Mouse (Mus musculus) heart, embryonic 12.5 days (tissue): ENCODE results near the gene 4933421I07Rik. TPM values are rescaled to one million over a fixed set of nuclear protein-coding genes. Genes with fewer than 3 reads are reported as not detected.

Experiments used
- ATAC-seq: fragments of 200-750 bp; cut with Nextera tagmentation; 2 replicates; pipeline ENCODE4 v1.8.0; 2017; ENCODE audit warnings: moderate TSS enrichment, moderate library complexity; ENCODE audit not compliant: insufficient number of reproducible peaks, low FRiP score
- H3K27ac ChIP-seq: fragments of 300-500 bp; sonication (generic); 2 replicates; pipeline ENCODE4 v1.5.1; 2016; ENCODE audit warnings: mild to moderate bottlenecking, moderate library complexity; ENCODE audit not compliant: poor library complexity, severe bottlenecking
- H3K27me3 ChIP-seq: fragments of 300-500 bp; sonication (generic); replicated peaks from 2 replicates; pipeline ENCODE4 v1.6.1; 2016; ENCODE audit warnings: mild to moderate bottlenecking, moderate library complexity
- H3K36me3 ChIP-seq: fragments of 300-500 bp; sonication (generic); 2 replicates; pipeline ENCODE4 v1.6.1; 2016; ENCODE audit warnings: mild to moderate bottlenecking, moderate library complexity
- H3K4me1 ChIP-seq: fragments of 300-500 bp; sonication (generic); replicated peaks from 2 replicates; pipeline ENCODE4 v1.6.1; 2016; ENCODE audit warnings: mild to moderate bottlenecking
- H3K4me2 ChIP-seq: fragments of 300-500 bp; sonication (generic); 2 replicates; pipeline ENCODE4 v1.6.1; 2016; ENCODE audit warnings: mild to moderate bottlenecking, moderate library complexity
- H3K4me3 ChIP-seq: fragments of 300-500 bp; sonication (generic); 2 replicates; pipeline ENCODE4 v1.5.1; 2016; ENCODE audit warnings: mild to moderate bottlenecking
- H3K9ac ChIP-seq: fragments of 300-500 bp; sonication (generic); 2 replicates; pipeline ENCODE4 v1.6.1; 2016; ENCODE audit warnings: mild to moderate bottlenecking, moderate library complexity
- H3K9me3 ChIP-seq: fragments of 300-500 bp; sonication (generic); replicated peaks from 2 replicates; pipeline ENCODE4 v1.6.1; 2016; ENCODE audit warnings: mild to moderate bottlenecking, moderate library complexity
- WGBS: fragments of 180-500 bp; shearing (Covaris S2); methylation state at CpG from one replicate; pipeline ENCODE4 v1.1.7; 2016; 5-methylcytosine and 5-hydroxymethylcytosine counted together
- polyA plus RNA-seq: library from polyadenylated mRNA; unstranded; fragments of >200 nt; fragmentation: Nextera tagmentation; extraction: Ambion mirVana; gene quantifications from 2 replicates; pipeline ENCODE4 v1.2.1, GENCODE M21; 2016

The 4933421I07Rik gene
- not detected in 2 replicates for polyA plus RNA-seq

- no peak within 1 kb of the TSS for H3K9ac ChIP-seq
- WGBS = 64% methylated on average over 5 of the region's 5 CpGs
- no peak for ATAC-seq
- H3K9me3 ChIP-seq = peaks cover 61% of the 10 kb centered on the region
- no peak within 1 kb of the TSS for H3K4me3 ChIP-seq
- H3K27ac ChIP-seq = no peak within 1 kb of the TSS
- no peak within 1 kb of the TSS for H3K4me2 ChIP-seq
- H3K36me3 ChIP-seq = no peaks in the 10 kb centered on the region
- no peaks in the 10 kb centered on the region for H3K27me3 ChIP-seq
- no peaks in the 10 kb centered on the region for H3K4me1 ChIP-seq
Measured at GRCm38 (mm10) chr7:42447850-42448249, at the start of gene 4933421I07Rik. Gene 4933421I07Rik, minus strand, starts transcription at chr7:42448120.

GRCm38 (mm10) chr7:42497356-42497755 lies 49.4 kb upstream of the 4933421I07Rik start:
- ATAC-seq = no peak
- H3K27ac ChIP-seq = no peak overlapping the region
- no peaks in the 10 kb centered on the region for H3K27me3 ChIP-seq
- no peaks in the 10 kb centered on the region for H3K4me1 ChIP-seq
- no peak overlapping the region for H3K4me2 ChIP-seq
- H3K4me3 ChIP-seq = no peak overlapping the region
- H3K9me3 ChIP-seq = 0 out of 2 replicates have a peak, but pooled peaks cover 5% of the 10 kb centered on the region
- H3K36me3 ChIP-seq = peaks cover 19% of the 10 kb centered on the region
- 88% methylated on average over 9 of the region's 9 CpGs for WGBS
- H3K9ac ChIP-seq = no peak overlapping the region

GRCm38 (mm10) chr7:42496202-42496601 lies 48.3 kb upstream of the 4933421I07Rik start:
- WGBS = 78% methylated on average over 1 of the region's 1 CpGs
- Histone ChIP-seq H3K36me3 (peaks cover 16% of the 10 kb centered on the region), H3K4me1 (no peaks in the 10 kb centered on the region), H3K9ac (no peak overlapping the region), H3K27ac (no peak overlapping the region), H3K4me2 (no peak overlapping the region), H3K27me3 (no peaks in the 10 kb centered on the region), H3K9me3 (0 out of 2 replicates have a peak, but pooled peaks cover 5% of the 10 kb centered on the region), H3K4me3 (no peak overlapping the region)
- ATAC-seq = no peak

DNA sequence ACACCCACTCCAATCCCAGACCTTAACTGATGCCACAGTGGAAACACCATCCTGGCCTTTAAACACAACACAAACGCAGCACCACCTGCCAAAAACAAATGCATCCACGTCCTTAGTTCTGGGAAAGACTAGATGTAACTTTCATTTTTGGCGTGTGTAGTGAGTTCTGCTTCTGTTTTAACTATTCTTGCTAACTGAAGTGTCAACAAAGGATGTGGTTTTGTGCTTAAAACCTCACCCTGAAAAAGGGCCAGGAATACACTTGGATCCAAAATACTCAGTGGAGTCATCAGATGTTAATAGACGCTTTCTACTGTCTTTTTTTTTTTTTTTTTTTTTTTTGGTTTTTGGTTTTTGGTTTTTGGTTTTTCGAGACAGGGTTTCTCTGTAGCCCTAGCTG lies 42.9 kb upstream of the 4933421I07Rik start:
- H3K27ac ChIP-seq = no peak overlapping the region
- no peaks in the 10 kb centered on the region for H3K27me3 ChIP-seq
- 86% methylated on average over 5 of the region's 5 CpGs for WGBS
- H3K9me3 ChIP-seq = 0 out of 2 replicates have a peak, but pooled peaks cover 5% of the 10 kb centered on the region
- no peaks in the 10 kb centered on the region for H3K4me1 ChIP-seq
- H3K4me2 ChIP-seq = no peak overlapping the region
- peaks cover 27% of the 10 kb centered on the region for H3K36me3 ChIP-seq
- no peak overlapping the region for H3K9ac ChIP-seq
- ATAC-seq = no peak
- no peak overlapping the region for H3K4me3 ChIP-seq

- no peaks in the 10 kb centered on the region for H3K4me1 ChIP-seq
- H3K27ac ChIP-seq = no peak overlapping the region
- H3K4me2 ChIP-seq = no peak overlapping the region
- no peak overlapping the region for H3K9ac ChIP-seq
- no peak for ATAC-seq
- no peak overlapping the region for H3K4me3 ChIP-seq
- 90% methylated on average over 4 of the region's 4 CpGs for WGBS
- no peaks in the 10 kb centered on the region for H3K27me3 ChIP-seq
- 0 out of 2 replicates have a peak, but pooled peaks cover 5% of the 10 kb centered on the region for H3K9me3 ChIP-seq
- H3K36me3 ChIP-seq = peaks cover 31% of the 10 kb centered on the region
Measured at GRCm38 (mm10) chr7:42490358-42490757, 42.4 kb upstream of the 4933421I07Rik start.

- no peak for ATAC-seq
- no peaks in the 10 kb centered on the region for H3K4me1 ChIP-seq
- H3K4me3 ChIP-seq = no peak overlapping the region
- no peak overlapping the region for H3K27ac ChIP-seq
- H3K36me3 ChIP-seq = no peaks in the 10 kb centered on the region
- H3K4me2 ChIP-seq = no peak overlapping the region
- no peaks in the 10 kb centered on the region for H3K27me3 ChIP-seq
- 62% methylated on average over 4 of the region's 4 CpGs for WGBS
- no peak overlapping the region for H3K9ac ChIP-seq
- peaks cover 39% of the 10 kb centered on the region for H3K9me3 ChIP-seq
Measured at GRCm38 (mm10) chr7:42454640-42455039, 6.7 kb upstream of the 4933421I07Rik start.

DNA sequence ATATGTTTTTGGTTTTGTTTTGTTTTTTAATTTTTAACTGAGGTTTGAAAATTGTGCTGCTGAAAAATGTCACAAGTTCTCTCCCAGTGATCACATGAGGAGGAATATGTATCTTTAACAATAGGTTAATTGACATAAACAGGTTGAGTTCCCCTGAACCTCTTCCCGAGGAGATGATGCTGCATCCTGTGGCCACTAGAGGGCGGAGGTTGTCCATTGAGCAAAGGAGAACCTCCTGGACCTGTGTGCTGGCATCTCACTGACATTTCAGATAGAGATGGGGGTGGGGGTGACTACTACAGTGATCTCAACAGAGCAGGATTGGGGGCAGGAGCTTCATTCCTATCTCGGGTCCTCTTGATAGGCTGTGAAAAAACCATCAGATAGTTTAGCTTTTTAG lies 2.7 kb upstream of the 4933421I07Rik start:
- H3K9ac ChIP-seq = no peak overlapping the region
- WGBS = 26% methylated on average over 3 of the region's 3 CpGs

DNA sequence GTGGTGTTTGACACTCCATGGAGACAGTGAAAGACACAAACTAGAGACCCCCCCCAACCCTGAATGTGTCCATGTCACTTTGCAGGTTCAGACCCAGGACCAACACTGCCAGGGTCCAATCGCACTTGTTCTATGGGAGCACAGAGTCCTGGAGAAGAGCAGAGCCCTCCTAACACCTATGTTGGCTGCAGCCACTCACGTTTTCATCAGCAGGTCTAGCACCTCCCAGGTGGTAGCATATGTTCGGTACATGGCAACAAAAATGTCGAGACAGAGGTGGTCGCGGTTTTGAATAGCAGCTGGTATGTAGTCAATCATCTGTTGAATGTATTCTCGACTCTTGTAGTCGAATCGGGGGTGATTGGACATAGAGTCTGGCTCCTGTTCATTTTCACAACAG lies 568 bp downstream of the 4933421I07Rik start:
- Histone ChIP-seq H3K27me3 (no peaks in the 10 kb centered on the region), H3K4me2 (no peak overlapping the region), H3K4me3 (no peak overlapping the region), H3K9ac (no peak overlapping the region), H3K27ac (no peak overlapping the region), H3K9me3 (peaks cover 60% of the 10 kb centered on the region), H3K4me1 (no peaks in the 10 kb centered on the region), H3K36me3 (no peaks in the 10 kb centered on the region)
- ATAC-seq = no peak
- WGBS = 77% methylated on average over 9 of the region's 9 CpGs

More for the DNA sequence above, 2.7 kb upstream of the 4933421I07Rik start:
- ATAC-seq = no peak
- H3K4me2 ChIP-seq = no peak overlapping the region
- H3K27me3 ChIP-seq = no peaks in the 10 kb centered on the region
- H3K4me1 ChIP-seq = no peaks in the 10 kb centered on the region
- no peaks in the 10 kb centered on the region for H3K36me3 ChIP-seq
- H3K27ac ChIP-seq = no peak overlapping the region
- H3K9me3 ChIP-seq = peaks cover 63% of the 10 kb centered on the region
- H3K4me3 ChIP-seq = no peak overlapping the region

Other genes with a start within 250 kb of the 4933421I07Rik start
- gene Vmn2r61, start 188.1 kb downstream of the 4933421I07Rik start, polyA plus RNA-seq = not detected in 2 replicates
- gene Zfp141, start 57.6 kb upstream of the 4933421I07Rik start, polyA plus RNA-seq = 6.3 and 6.6 TPM in 2 replicates
- not detected in 2 replicates for gene Gm21028, start 130.5 kb upstream of the 4933421I07Rik start, polyA plus RNA-seq
- 1.7 and 1.9 TPM in 2 replicates for gene Zfp977, start 144.4 kb upstream of the 4933421I07Rik start, polyA plus RNA-seq
- 2.6 and 2.9 TPM in 2 replicates for gene Zfp976, start 194.5 kb upstream of the 4933421I07Rik start, polyA plus RNA-seq
- gene Zfp975, start 244.6 kb upstream of the 4933421I07Rik start, polyA plus RNA-seq = 8.1 and 8.5 TPM in 2 replicates